Mouse (Mus musculus) CH12.LX (cell line): ENCODE measurements around the gene Nrxn3. TPM values are rescaled to one million over a fixed set of nuclear protein-coding genes. Genes with fewer than 3 reads are reported as not detected.

Experiments
- DNase-seq: peaks from one replicate; pipeline ENCODE4 v3.0.0-alpha.2; 2013; ENCODE audit errors: extremely low read depth
- H3K27ac ChIP-seq: 2 replicates; pipeline ENCODE4 v1.5.1; 2012; ENCODE audit warnings: low read depth, mild to moderate bottlenecking, control low read depth, moderate library complexity; ENCODE audit not compliant: insufficient read depth
- H3K27me3 ChIP-seq: replicated peaks from 2 replicates; pipeline ENCODE3; 2012; ENCODE audit warnings: inconsistent platforms
- H3K36me3 ChIP-seq, 2 experiments: replicated peaks in 1 of 2; 2 replicates each; pipeline versions ENCODE3 to v1.6.1; 2012; ENCODE audit warnings: inconsistent platforms in 1 of 2, low read length in 1 of 2, mild to moderate bottlenecking in 1 of 2, mixed read lengths in 1 of 2, moderate library complexity in 1 of 2; ENCODE audit not compliant: control insufficient read depth in 1 of 2, insufficient read depth in 1 of 2
- H3K4me1 ChIP-seq, 2 experiments: 2 replicates each; pipeline ENCODE4 v1.6.1; 2012; ENCODE audit warnings: inconsistent platforms in 1 of 2, moderate library complexity in 1 of 2; ENCODE audit not compliant: insufficient read depth in 2 of 2, control insufficient read depth in 1 of 2
- H3K4me2 ChIP-seq: 2 replicates; pipeline ENCODE4 v1.6.1; 2012; ENCODE audit warnings: low read depth, mild to moderate bottlenecking, control low read depth; ENCODE audit not compliant: poor library complexity, insufficient read depth, severe bottlenecking
- H3K4me3 ChIP-seq, 3 experiments: fragments of 150-350 bp in 1 of 3; sonication (generic) in 1 of 3; replicated peaks in 1 of 3; 2 replicates each; pipeline versions ENCODE3 to v1.5.1; 2011 to 2012; ENCODE audit warnings: low read depth in 2 of 3, low read length in 2 of 3, mild to moderate bottlenecking in 2 of 3, moderate library complexity in 2 of 3, control low read depth in 1 of 3, improper control_type of control experiment in 1 of 3, inconsistent platforms in 1 of 3, mixed read lengths in 1 of 3; ENCODE audit not compliant: poor library complexity in 1 of 3
- H3K79me2 ChIP-seq: replicated peaks from 2 replicates; pipeline ENCODE4 v1.6.1; 2012; ENCODE audit warnings: mild to moderate bottlenecking, moderate library complexity; ENCODE audit not compliant: control insufficient read depth, poor library complexity, insufficient read depth, severe bottlenecking; ENCODE audit errors: extremely low read depth
- H3K9ac ChIP-seq: 2 replicates; pipeline ENCODE4 v1.6.1; 2012; ENCODE audit warnings: low read depth, mild to moderate bottlenecking, control low read depth, moderate library complexity; ENCODE audit not compliant: insufficient read depth
- H3K9me3 ChIP-seq: replicated peaks from 2 replicates; pipeline ENCODE3; 2012; ENCODE audit warnings: low read length, inconsistent platforms, mixed read lengths
- BHLHE40 ChIP-seq: IDR thresholded peaks from 2 replicates; pipeline ENCODE4 v1.6.1; 2011; ENCODE audit warnings: mild to moderate bottlenecking, low read depth, low read length, improper control_type of control experiment
- CHD2 ChIP-seq: IDR thresholded peaks from 2 replicates; pipeline ENCODE4 v1.6.1; 2011; ENCODE audit warnings: low read length, improper control_type of control experiment
- CTCF ChIP-seq, 2 experiments: IDR thresholded peaks in 1 of 2; conservative IDR thresholded peaks in 1 of 2; 2 replicates each; pipeline ENCODE4 v1.5.1; 2011 to 2012; ENCODE audit warnings: low read depth in 2 of 2, low read length in 2 of 2, improper control_type of control experiment in 1 of 2, inconsistent platforms in 1 of 2, mild to moderate bottlenecking in 1 of 2, moderate library complexity in 1 of 2
- ELF1 ChIP-seq: IDR thresholded peaks from 2 replicates; pipeline ENCODE4 v1.6.1; 2014; ENCODE audit warnings: low read depth, mild to moderate bottlenecking, inconsistent platforms, low read length, improper control_type of control experiment
- EP300 ChIP-seq: IDR thresholded peaks from 2 replicates; pipeline ENCODE4 v1.6.1; 2011; ENCODE audit warnings: low read length, improper control_type of control experiment
- IRF4 ChIP-seq: IDR thresholded peaks from 2 replicates; pipeline ENCODE4 v1.6.1; 2014; ENCODE audit warnings: low read depth, mild to moderate bottlenecking, inconsistent platforms, low read length, improper control_type of control experiment
- JUN ChIP-seq: IDR thresholded peaks from 2 replicates; pipeline ENCODE4 v1.6.1; 2011; ENCODE audit warnings: low read depth, mild to moderate bottlenecking, low read length, improper control_type of control experiment, moderate library complexity; ENCODE audit not compliant: insufficient read depth
- MAX ChIP-seq: IDR thresholded peaks from 2 replicates; pipeline ENCODE4 v1.6.1; 2011; ENCODE audit warnings: low read length, improper control_type of control experiment
- MEF2A ChIP-seq: IDR thresholded peaks from 2 replicates; pipeline ENCODE4 v1.6.1; 2014; ENCODE audit warnings: low read depth, mild to moderate bottlenecking, inconsistent platforms, low read length, improper control_type of control experiment, borderline replicate concordance
- MYC ChIP-seq: IDR thresholded peaks from 2 replicates; pipeline ENCODE4 v1.6.1; 2011; ENCODE audit warnings: low read depth, mild to moderate bottlenecking, improper control_type of control experiment, low read length
- PAX5 ChIP-seq: IDR thresholded peaks from 2 replicates; pipeline ENCODE4 v1.6.1; 2012; ENCODE audit warnings: low read length, inconsistent platforms, mixed read lengths
- POLR2A ChIP-seq: IDR thresholded peaks from 2 replicates; pipeline ENCODE4 v1.6.1; 2011; ENCODE audit warnings: low read depth, mild to moderate bottlenecking, improper control_type of control experiment, low read length
- POLR2AphosphoS2 ChIP-seq: IDR thresholded peaks from 2 replicates; pipeline ENCODE4 v1.6.1; 2011; ENCODE audit warnings: low read depth, low read length, improper control_type of control experiment
- RCOR1 ChIP-seq: conservative IDR thresholded peaks from 2 replicates; pipeline ENCODE4 v1.6.1; 2012; ENCODE audit warnings: low read depth, mild to moderate bottlenecking, inconsistent platforms, low read length, improper control_type of control experiment
- SIN3A ChIP-seq: IDR thresholded peaks from 2 replicates; pipeline ENCODE4 v1.6.1; 2012; ENCODE audit warnings: low read length, improper control_type of control experiment, inconsistent platforms
- SMC3 ChIP-seq: IDR thresholded peaks from 2 replicates; pipeline ENCODE4 v1.6.1; 2011; ENCODE audit warnings: low read depth, low read length, improper control_type of control experiment
- TBP ChIP-seq: conservative IDR thresholded peaks from 2 replicates; pipeline ENCODE4 v1.6.1; 2011; ENCODE audit warnings: low read depth, low read length, improper control_type of control experiment
- USF2 ChIP-seq: conservative IDR thresholded peaks from 2 replicates; pipeline ENCODE4 v1.6.1; 2011; ENCODE audit warnings: low read depth, low read length, improper control_type of control experiment
- ZC3H11A ChIP-seq: IDR thresholded peaks from 2 replicates; pipeline ENCODE4 v1.6.1; 2012; ENCODE audit warnings: low read depth, mild to moderate bottlenecking, inconsistent platforms, low read length, improper control_type of control experiment
- ZMIZ1 ChIP-seq: IDR thresholded peaks from 2 replicates; pipeline ENCODE4 v1.6.1; 2012; ENCODE audit warnings: low read depth, mild to moderate bottlenecking, inconsistent platforms, low read length, improper control_type of control experiment
- dilution Hi-C: fragments of 300-500 bp; cut with MboI; formaldehyde crosslinking; loops from 2 replicates; pipeline ENCODE4 v1.14.3; 2020; ENCODE audit warnings: low sequenced_read_pairs; ENCODE audit not compliant: extremely low pct_unique_long_range_greater_than_20kb, extremely low pct_ligation_motif_present
- in situ Hi-C: fragments of 300-500 bp; cut with MboI; formaldehyde crosslinking; loops from 3 replicates; pipeline ENCODE4 v1.14.3; 2019; ENCODE audit warnings: low sequenced_read_pairs, low pct_ligation_motif_present, low pct_unique_long_range_greater_than_20kb, mixed read lengths
- polyA plus RNA-seq: library from polyadenylated mRNA; unstranded; fragments of >175 nt; gene quantifications from 2 replicates; pipeline ENCODE4 v1.2.1, GENCODE M21; 2012; ENCODE audit warnings: low read depth; ENCODE audit not compliant: insufficient read length
- total RNA-seq, 2 experiments: library from RNA; depleted of rRNA; stranded (reverse); fragments of 300-350 nt in 1 of 2; fragments of >200 nt in 1 of 2; gene quantifications; 2 replicates each; pipeline ENCODE4 v1.2.3; 2012 to 2014

The Nrxn3 gene
- total and polyA plus RNA-seq, 3 experiments: 0.04 to 0.17 (median 0.09) TPM

- TF ChIP-seq MAX (no peak), MYC (no peak), PAX5 (no peak), CTCF (conservative IDR thresholded peaks at IDR 0.05 in 1 of 2, IDR thresholded peaks at IDR 0.05 in 1 of 2; ENCODE audit: low read depth in 2 of 2, low read length in 2 of 2) (no peak), TBP (no peak), POLR2AphosphoS2 (no peak), USF2 (no peak), BHLHE40 (no peak), JUN (no peak), SIN3A (no peak), CHD2 (no peak), POLR2A (no peak), ZMIZ1 (no peak), ELF1 (no peak), EP300 (no peak), RCOR1 (no peak), ZC3H11A (no peak), IRF4 (no peak)
- TF ChIP-seq, all 38 proteins: peak for 0
- no peak overlapping the region for H3K4me3 ChIP-seq
- no peaks in the 10 kb centered on the region for H3K36me3 ChIP-seq
- H3K9me3 ChIP-seq: no peaks in the 10 kb centered on the region
- in situ Hi-C loops (no loop called here), dilution Hi-C loops (no loop called here)
- no peak overlapping the region for H3K9ac ChIP-seq
- no peak for DNase-seq
- no peaks in the 10 kb centered on the region for H3K79me2 ChIP-seq
- H3K4me1 ChIP-seq: peaks cover 0 to 6% of the 10 kb centered on the region in 2 experiments; a peak in 2 of 4 replicates
- H3K27ac ChIP-seq: no peak overlapping the region
- H3K4me2 ChIP-seq: no peak overlapping the region
- no peaks in the 10 kb centered on the region for H3K27me3 ChIP-seq
Measured at GRCm38 (mm10) chr12:88900014-88900727, 177.5 kb downstream of the Nrxn3 start.

- Histone ChIP-seq H3K27me3 (no peaks in the 10 kb centered on the region), H3K9ac (no peak overlapping the region), H3K79me2 (no peaks in the 10 kb centered on the region), H3K4me3 (no peak overlapping the region), H3K36me3 (no peaks in the 10 kb centered on the region), H3K4me2 (no peak overlapping the region), H3K4me1 (peaks cover 0 to 6% of the 10 kb centered on the region in 2 experiments; a peak in 2 of 4 replicates), H3K9me3 (no peaks in the 10 kb centered on the region), H3K27ac (no peak overlapping the region)
- dilution Hi-C loops: no loop called here
- no peak for DNase-seq
- no peak for TF ChIP-seq JUN
- TF ChIP-seq RCOR1: no peak
- TF ChIP-seq MEF2A: no peak
- no peak for TF ChIP-seq CHD2
- TF ChIP-seq MAX: no peak
- TF ChIP-seq SMC3: no peak
- TF ChIP-seq PAX5: no peak
- in situ Hi-C loops: no loop called here
Measured at GRCm38 (mm10) chr12:88900728-88901080, 178.0 kb downstream of the Nrxn3 start.
